Mouse (Mus musculus): ENCODE measurements around the gene Mboat7.
"Not testable (repeated sequence)": the region's sequence is repeated elsewhere in the genome, so short reads cannot be mapped to it uniquely, and the experiment has no call there.

The Mboat7 gene

DNA sequence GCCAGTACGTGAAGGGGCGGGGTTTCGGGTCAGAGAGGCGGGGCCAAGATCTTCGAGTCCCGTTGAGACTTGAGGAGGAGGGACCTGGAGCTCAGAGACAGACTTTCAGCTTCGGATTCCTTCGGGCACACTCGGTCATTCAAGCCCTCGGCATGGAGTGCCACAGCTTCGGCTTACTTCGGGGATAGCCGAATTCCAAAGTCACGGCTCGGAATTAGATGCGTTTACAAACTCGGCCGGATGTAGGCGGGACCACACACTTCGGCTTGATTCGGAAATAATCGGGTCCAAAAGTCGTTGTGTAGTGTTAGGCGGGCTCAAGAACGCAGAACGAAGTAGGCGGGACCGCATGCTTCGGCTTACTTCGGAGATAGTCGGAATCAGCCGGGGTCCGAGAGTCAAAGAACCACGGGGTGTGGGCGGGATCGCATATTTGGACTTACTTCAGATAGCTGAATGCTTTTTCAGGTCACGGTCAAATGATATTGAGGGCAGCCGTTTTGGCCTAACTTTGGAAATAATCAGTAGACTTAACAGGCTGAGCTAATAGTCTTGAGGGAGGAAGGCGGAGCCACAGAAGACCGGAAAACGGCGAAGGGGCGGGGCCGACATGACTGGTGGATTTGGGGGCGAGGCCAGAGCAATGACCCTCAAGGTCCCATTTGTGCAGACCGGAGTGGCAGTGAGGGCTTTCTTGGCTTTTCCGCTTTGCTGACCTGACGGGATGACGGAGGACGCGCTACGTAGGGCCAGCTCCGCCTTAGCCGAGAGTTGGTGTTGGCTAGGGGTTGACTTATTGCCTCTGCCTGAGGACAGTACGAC, at the start of gene Mboat7:
Gene Mboat7, minus strand, starts transcription at position 537 of the 822 bp plus-strand sequence.
- DNase-seq: peak; percentile 92 to 95

DNA sequence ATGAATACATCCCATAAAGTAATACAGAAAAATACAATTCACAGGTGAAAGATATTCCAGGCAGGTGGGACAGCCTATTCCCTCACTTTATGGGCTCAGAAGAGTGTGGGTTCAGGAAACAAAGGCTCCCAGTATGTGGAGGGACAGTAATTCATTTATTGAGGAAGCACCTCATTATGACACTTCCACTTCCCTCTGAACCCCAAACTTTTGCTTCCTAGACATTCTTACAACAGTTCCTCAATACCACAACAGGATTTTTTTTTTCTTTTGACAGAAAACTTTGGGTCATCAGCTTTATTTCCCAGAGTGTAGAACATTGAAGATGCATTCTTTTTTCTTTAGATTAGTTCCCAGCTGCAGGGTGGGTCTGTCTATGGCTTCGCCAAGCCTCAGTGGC, 39.4 kb upstream of the Mboat7 start:
- DNase-seq: not testable (repeated sequence)

DNA sequence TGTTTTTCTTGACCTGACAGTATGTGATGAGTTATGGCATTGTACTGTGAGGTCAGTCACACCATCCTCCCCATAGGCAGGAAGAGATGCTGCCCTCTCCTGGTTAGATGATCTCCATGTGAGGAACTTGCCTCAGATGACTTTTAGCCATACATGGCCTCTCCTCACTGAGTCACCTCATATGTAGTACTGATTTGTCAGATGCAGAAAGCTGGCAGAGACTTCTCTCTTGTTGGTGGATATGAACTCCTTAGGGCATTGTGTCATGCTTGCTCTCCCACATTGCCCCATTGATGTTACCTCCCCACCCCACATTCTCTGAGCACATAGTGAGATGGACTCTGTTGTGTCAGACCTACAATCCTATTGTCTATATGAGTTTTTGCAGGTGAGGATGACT, 32.1 kb upstream of the Mboat7 start:
- not testable (repeated sequence) for DNase-seq

DNA sequence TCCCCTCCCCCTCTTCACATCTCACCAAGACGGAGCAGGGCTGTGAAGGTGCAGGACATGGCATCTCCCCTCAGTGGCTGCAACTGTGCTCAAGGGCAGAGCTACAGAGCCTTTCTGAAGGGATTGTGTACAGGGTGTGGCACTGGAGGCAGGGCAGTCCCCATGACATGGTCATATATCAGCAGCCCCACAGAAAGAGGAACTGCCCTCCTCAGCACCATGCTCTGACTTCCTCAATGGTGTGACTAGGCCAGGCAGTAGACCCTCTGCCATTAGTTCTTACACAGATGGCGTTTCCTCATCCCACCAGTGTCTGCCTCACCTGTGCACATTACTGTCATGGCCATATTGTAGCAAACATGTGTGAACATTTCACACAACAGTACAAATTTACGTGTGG, 26.9 kb upstream of the Mboat7 start, which contains the start of gene Pirb:
Gene Pirb, minus strand, starts transcription at position 124 of the 400 bp plus-strand sequence.
- not testable (repeated sequence) for DNase-seq

DNA sequence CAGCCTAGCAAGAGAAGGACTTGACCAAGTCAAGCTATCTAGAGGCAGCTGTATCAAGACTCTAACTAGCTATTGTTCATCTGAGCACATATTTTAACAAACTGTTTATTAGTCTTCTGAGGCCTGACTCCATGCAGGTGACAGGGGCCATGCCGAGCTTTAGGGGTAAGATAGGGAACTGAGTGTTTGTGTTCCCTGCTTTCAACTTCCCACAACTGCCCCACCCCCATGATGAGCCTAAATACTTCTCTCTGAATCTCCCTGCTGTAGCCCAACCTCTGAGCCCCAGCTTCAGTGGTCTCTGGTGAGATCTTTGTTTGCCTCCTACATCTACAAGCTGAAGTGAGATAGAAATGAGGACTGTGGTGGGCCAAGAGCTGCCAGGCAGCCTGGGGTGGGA, 21.9 kb upstream of the Mboat7 start:
- DNase-seq: peak in 1 of 2 experiments; percentile 0

DNA sequence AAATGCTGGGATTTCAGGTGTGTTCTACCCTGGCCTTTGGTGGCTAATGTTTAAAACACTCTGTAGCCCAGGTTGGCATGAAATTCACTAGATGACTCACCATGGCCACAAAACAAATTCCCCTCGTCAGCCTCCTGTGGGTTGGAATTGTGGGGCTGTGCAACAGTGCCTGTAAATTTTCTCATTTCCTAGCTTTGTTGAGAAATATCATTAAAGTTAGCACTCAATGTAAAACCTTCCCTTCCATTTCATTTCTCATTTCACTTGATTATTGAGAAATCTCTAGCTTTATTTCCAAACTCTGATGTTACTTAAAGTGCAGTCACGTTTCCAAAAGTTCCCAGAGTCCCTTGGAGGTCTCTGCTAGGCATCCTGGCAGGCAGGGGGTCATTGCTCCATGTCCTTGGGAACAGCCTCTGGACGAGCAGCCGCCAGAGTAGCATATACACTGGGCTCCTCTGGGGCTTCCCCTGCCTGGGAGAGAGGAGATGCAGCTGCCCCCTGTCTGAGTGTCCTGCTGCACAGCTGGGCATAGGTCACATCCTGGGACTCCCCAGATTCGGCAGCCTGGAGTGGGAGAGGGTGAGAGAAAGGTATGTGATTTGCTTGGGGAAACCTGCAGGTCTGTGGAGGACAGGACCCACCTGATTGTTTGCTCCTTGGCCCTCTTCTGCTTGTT, 19.1 kb upstream of the Mboat7 start:
- no peak for DNase-seq

DNA sequence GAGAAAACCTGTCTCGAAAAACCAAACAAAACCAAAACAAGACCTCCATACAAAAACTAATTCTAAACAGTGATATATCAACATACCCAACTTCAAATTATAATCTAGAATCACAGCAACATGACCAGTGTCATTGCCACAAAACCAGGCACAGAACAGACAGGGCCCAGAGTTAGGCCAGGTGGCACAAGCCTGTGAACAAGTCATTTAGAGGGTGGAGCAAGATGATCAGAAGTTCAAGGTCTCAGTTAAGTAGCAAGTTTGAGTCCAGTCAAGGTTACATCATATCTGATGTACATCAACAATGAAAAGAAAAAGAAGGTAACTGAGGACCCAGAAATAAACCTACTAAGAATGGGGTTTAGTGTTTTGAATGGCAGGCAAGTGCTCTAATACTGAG, 15.7 kb upstream of the Mboat7 start:
- no peak for DNase-seq

DNA sequence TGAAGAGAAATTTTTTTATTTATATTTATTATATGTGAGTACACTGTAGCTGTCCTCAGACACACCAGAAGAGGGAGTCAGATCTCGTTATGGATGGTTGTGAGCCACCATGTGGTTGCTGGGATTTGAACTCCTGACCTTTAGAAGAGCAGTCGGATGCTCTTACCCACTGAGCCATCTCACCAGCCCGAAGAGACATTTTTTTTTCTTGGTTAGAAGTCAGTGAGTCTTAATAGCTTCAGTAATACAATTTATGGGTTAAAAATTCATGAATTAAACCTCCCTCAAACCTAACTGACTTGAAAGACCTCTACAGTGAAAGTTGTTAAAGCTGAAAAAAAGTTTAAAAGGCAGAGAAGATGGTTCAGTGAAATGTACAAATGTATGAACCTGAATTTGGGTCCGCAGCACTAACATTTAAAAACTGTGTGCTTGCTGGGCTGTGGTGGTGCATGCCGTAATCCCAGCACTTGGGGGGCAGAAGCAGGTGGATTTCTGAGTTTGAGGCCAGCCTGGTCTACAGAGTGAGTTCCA, 15.2 kb upstream of the Mboat7 start:
- not testable (repeated sequence) for DNase-seq

DNA sequence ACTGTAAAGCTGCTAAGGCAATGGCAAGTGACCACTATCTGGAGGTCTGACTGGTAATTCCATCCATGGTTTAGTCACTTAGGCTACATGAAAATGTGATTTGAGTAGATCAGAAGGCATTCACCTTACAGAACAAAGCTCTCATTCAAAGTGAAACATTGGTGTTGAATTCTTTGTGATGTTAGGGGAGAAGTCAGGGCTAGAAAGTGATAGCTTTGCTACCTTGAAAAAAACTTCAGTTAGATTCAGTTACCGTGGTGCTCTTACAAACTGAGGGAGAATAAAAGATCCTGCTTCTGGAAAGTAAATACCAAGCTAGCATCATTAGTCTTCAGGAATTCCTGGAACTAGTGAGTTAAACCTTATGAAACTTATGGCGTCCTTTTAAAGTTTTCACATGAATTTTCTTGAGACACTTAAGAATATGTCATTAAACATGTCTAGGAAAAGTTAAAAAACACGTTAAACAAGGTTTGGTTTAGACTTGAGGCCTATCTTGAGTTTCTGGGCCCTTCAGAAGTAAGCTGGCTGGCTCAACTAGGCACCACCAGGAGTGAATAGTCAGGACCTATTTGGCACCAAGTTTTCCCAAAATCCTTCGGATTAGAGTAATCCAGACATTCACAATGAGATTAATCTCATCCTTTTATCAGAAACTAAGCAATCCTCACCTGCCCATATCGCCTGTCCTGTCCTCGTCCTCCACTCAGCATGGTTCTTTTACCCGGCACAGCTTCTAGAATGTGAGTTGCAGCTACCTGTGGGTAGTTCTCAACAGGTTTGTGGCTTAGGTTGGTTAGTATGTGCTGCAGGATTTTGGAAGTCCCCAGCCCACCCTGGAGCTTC, 14.5 kb upstream of the Mboat7 start:
- no peak for DNase-seq

DNA sequence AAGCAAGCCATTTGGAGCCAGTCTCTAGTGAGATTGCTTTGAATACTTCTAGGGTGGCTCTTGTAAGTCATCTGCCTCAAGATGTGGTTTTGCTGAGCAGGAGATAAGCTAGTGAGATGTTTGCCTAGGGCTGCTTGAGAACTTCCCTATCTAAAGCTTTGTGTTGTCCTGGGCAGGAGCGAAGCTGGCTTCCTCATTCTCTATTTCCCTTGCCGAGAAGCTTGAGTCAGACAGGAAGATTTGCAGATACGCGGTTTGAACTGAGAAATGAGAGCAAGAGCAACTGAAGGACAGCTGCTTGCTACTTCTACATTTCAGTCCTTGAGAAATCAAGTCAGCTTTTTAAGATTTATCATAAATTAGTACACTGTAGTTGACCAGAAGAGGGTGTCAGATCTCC, 13.7 kb upstream of the Mboat7 start:
- DNase-seq: no peak

DNA sequence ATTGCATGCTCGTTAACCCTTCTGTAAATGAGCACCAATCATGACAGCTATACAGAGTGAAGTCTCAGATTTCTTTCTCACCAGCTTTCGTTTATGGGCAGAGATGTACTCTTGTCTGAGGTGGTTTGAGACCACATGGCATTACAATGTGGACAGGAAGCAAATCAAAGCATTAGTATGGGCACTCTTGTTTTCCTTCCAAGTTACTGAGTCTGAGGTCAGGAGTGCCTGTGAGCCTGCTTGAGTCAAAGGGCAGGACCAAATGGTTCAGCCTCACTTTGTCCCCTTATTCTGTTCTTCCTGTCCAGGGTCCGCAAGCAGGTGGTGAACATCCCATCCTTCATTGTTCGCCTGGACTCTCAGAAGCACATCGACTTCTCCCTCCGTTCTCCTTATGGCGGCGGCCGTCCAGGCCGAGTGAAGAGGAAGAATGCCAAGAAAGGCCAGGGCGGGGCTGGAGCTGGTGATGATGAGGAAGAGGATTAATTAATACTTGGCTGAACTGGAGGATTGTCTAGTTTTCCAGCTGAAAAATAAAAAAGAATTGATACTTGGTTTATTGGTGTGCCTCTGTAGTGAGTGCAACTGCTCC, 13.1 kb upstream of the Mboat7 start:
- DNase-seq: peak in 1 of 2 experiments; percentile 24

DNA sequence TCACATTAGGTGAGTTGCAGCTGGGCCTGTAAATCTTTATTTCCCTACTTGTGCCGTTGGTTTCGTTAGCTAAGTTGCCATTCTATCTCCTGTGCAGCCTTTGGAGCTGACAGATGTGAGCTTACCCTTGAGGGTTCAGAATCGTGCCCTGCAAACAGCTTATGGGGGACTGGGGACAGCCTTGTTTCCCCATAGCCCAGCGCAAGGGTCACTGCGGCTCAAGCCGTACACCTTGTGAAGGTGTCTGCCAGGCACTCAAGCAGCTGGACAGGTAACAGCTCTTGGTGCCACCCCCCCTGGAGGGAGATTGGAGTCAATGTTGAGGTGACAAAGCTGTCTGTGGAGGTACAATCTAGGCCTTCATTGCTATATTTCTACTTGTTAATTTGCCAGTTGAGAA, 12.6 kb upstream of the Mboat7 start:
- DNase-seq: no peak

DNA sequence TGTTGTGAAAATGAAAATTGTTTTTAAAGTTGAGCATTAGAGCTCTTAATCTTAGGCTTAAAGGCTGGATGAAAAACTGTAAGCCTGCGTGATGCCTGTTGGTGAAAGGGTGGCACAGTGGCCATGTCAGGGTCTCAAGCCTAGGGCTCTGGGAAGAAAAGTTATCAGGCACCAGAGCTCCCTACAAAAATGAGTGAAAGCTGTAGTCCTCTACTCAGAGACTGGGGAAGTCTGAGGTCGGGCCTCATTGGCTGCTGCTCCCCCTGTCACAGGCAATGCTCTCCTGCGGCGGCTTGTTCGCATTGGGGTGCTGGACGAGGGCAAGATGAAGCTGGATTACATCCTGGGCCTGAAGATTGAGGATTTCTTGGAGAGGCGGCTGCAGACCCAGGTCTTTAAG, 12.1 kb upstream of the Mboat7 start:
- not testable (repeated sequence) for DNase-seq

DNA sequence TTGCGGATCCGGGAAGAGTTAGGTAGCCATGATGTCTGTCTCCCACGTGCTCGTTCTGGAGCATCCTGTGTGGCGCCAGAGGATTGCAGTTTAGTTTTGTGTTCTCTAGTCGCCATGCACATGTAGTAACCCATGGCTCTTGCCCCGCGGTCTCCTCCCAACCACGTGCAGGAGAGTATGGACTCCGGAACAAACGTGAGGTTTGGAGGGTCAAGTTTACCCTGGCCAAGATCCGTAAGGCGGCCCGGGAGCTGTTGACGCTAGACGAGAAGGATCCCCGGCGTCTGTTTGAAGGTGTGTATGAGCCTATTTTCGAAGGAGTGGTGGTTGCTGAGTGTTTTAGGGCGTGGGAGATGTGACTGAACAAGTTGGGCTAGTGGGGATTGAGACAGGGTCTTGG, 11.2 kb upstream of the Mboat7 start:
- DNase-seq: no peak

DNA sequence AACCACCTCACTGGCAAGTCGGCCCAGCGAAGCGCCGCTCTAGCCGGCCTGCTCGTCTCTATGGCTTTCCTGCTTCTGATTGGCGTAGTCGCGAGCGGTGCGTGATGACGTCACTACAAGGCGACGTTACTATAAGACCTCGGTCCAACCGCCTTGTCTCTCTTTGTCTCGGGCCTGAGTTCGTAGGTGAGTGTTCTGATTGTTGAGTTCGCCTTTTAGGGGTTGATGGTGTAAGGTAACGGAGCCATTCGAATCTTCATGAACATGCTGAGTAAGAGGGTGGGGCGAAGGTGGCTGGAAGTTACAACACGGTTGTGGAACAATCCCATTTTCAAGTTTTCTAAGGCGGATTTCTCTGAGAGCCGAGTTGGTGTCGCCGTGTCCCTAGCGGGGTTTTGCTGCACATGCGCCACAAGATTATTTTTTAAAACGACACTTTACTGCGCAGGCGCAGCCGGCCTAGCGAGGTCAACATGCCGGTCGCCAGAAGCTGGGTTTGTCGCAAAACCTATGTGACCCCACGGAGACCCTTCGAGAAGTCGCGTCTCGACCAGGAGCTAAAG, 10.6 kb upstream of the Mboat7 start, which contains the start of gene Rps9:
Gene Rps9, plus strand, starts transcription at position 115 of the 563 bp plus-strand sequence.
- DNase-seq: peak; percentile 96 to 97

DNA sequence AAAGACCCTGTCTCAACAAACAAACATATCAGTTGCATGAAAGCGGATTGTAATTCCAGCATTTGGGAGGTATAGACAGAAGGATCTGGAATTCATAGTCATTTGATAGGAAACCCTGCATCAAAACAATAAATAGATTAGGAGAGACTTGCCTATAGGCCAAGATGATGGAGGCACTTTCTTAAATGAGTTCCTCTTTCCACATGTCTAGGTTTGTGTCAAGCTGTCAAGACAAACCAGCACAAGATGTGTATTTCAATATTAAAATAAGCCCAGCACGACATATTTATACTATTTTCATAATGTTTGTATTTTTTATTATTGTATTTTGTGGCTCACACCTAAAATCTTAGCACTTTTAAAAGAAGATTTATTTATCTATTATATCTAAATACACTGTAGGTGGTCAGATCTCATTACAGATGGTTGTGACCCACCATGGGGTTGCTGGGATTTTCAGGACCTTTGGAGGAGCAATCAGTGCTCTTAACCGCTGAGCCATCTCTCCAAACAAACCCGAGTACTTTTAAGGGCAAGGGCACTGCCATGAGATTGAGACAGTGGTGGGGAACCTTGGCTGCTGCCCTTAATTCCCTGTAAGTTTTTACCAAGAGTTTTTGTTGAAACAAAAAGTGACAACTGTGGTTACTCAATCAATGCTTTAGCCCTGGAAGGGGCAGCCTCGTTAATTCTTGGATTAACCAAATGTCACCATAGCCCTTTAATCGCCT, 10.0 kb upstream of the Mboat7 start:
- DNase-seq: no peak

DNA sequence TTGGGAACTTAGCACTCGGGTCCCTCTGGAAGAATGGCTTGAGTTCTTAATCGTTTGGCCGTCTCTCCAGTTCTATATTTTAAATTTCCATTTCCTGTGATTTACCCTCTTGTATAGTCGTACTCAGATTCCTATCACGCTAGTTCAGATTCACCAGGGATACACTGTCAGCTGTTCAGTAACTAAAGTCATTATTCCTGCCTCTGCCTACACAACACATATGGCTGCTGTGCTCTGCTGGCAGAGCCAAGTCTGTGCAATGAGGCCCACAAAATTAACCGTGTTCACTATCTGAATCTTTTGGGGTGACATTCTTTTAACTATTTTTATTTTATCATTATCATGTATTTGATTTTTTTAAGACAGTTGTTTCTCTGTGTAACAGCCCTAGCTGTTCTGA, 5.1 kb upstream of the Mboat7 start:
- DNase-seq: no peak

DNA sequence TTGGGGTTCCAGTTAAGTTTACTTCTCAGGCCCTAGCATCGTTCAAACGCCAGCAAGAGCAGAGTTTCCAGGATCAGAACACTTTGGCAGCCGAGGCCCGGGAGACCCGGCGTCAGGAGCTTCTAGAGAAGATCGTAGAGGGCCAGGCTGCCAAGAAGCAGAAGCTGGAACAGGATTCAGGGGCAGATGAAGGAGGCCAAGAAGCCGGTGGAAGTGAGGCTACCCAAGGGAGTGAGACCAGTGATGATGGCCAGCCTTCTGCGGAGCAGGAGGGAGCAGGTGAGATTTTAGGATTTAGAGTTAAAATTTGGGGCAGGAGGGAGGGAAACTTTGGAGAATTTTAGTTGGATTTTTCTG, 1.6 kb upstream of the Mboat7 start:
- not testable (repeated sequence) for DNase-seq

DNA sequence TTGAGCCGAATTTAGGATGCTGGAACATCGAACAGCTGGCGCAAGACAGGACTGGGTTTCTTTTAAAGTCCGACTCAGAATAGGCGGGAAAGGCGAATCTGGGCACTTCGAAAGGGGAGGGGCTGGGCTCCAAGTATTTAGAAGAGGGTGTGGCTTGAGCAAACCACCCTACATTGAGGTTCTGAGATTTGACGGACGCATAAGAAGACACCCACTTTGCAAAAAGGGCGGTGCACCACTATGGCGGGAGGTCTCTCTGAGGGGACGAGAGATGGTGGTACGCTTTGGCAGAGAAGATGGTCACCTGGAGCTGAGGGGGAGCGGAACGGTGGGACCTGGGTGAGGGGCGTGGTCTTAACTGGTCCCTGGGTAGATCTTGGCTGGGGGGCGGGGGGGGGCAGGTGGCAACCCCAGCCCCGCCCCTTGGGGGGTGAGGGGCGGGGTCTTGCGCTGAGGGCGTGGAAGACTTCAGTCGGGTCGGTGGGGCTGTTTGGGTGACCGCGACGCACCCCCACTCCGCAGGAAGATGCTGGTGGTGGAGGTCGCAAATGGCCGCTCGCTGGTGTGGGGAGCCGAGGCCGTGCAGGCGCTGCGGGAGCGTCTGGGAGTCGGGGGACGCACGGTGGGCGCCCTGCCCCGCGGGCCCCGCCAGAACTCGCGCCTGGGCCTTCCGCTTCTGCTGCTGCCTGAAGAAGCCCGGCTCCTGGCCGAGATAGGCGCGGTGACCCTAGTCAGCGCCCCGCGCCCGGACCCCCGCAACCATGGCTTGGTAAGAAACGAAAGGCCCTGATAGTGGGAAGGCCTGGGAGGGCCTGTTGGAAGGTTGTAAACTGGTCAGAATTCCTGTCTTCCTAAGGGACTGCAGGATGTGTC, 989 bp upstream of the Mboat7 start:
- DNase-seq: peak; percentile 57 to 61

DNA sequence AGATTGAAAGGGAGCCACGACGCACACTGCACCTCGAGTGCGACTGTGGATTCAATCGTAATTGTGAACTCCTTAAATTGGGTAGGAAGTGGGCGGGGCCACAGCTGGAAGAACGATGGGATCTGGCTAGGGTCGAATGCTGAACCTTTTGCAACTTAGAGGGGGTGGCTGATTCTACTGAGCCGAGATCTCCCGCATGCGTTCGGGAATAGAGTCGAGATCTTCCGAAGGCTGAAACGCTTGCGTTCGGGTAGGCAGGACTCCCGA, 419 bp upstream of the Mboat7 start:
- no peak for DNase-seq
